Mouse (Mus musculus): ENCODE data around the gene Il25.

DNA sequence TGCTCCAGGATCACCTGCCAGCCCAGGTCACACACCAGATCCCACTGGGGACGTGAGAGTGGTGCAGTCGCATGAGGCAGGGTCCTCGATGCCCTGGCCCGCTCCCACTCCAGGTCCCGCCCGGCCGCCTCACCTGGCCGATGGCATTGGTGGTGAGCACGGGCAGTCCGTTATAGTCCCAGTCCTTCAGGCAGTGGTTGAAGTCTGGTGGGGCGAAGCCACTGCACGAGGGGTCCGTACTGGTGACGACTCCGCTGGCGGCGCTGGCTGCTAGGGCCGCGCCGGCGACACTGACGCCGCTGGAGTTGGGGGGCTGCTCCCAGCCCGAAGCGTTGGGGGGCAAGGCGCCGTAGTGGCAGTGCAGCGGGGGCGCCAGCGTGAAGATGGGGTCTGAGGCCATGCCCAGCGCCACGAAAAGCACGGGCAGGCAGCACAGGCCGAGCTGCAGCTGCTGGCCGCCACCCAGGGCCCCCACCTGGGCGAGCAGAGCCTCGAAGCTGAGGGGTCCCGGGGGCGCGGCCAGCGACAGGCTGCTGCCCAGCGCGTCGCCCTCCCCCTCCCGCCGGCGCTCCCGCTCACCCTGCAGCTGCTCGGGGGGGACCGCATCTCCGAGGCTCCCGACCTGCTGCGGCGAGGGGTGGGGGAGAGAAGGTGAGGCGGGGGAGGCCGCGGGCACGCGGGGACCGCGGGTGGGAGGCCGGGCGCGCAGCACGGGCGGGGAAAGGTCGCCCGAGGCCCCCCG is 20.2 kb upstream of the Il25 start:
- TF ChIP-seq TAL1 (IDR thresholded peaks at IDR 0.05; ENCODE audit: low read length) (no peak), GATA1 (IDR thresholded peaks at IDR 0.05; ENCODE audit: low read length) (no peak)

Data from erythroblast, embryonic 14.5 days (primary cell).